Mouse (Mus musculus): ENCODE data around the gene Usp36. TPM values are rescaled to one million over a fixed set of nuclear protein-coding genes. Genes with fewer than 3 reads are reported as not detected.

Usp36 gene
- 10 to 100 TPM; 23.5 to 29.6 TPM for total RNA-seq (2021)

DNA sequence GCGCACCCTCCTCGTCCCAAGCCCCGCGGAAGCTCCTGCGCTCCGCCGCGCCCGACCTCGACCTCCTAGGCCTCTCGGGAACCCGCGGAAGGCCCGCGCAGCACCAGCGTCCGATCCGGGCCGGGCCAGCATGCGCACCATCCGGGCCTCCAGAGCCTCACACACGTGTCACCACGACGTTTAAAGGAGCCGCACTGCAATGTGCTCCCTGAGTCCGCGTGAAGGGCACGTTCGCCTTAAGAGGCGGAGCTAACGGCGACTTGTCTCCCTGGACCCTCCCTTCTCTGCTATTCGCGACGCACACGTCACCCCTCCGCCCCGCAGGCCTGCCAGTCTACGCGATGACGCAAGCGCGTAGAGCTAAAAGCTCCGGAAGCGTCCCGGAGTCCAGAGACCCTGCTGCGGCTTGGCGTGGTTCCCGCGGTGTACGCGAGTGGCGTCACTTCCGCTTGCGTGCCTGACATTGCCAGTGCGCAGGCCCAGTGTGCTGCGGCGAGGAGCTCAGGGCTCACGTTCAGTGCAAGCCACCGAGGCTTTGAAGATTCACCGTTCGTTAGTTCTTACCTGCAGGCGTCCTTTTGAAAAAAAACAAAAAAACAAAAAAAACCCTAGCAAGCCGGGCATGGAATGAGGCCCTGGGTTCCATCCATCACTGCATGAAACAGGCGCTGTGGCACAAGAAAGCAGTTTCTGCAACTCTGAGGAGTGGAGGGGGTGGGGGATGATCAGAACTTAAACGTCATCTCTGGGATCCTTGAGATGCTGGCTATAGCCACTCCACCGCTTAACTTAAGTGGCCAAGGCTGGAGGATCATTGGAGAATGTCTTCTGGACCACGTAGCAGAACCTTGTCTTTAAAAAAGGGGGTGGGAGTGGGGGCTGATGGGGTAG lies at the start of gene Usp36:
Gene Usp36, minus strand, starts transcription at position 246 of the 891 bp plus-strand sequence.
- intact Hi-C loops (cut with DNase I), result no loop called here

DNA sequence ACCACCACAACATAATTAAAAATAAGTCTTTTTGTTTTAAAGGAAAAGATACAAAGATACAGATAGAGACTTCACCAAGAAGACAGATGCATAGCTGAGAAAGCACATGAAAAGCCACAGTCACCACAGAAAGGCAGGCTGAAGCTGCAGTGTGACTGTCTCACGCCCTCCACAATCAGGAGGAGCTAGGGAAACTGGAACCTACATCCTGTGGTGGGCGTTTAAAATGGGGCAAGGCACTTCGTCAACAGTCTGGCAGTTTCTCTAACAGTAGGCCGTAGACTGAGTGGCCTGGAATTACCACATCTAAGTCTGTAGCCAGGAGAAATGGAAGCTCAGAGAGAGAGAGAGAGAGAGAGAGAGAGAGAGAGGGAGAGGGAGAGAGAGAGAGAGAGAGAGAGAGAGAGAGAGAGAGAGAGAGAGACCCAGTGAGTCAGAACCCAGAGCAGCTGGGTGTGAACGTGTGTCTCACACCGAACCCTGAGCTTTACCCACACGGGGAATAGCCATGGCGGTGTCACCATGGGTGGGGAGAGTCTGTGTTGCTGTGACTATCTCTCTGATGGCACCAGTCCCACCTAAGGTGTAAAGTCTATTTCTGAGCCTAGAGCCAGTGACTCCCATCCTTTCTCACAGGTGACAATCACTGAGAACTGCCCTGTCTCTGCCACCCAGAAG lies 47.6 kb upstream of the Usp36 start:
- intact Hi-C loops (cut with DNase I), result loop anchor here (1.0 kb wide), 1 partner anchor 10 kb away; no protein-coding TSS in a partner anchor
- peak; percentile 51 to 93 for DNase-seq (ENCODE audit: low spot score in 2 of 2)

More for the DNA sequence above, at the start of gene Usp36:
- DNase-seq (ENCODE audit: low spot score in 2 of 2), result peak; percentile 100

DNA sequence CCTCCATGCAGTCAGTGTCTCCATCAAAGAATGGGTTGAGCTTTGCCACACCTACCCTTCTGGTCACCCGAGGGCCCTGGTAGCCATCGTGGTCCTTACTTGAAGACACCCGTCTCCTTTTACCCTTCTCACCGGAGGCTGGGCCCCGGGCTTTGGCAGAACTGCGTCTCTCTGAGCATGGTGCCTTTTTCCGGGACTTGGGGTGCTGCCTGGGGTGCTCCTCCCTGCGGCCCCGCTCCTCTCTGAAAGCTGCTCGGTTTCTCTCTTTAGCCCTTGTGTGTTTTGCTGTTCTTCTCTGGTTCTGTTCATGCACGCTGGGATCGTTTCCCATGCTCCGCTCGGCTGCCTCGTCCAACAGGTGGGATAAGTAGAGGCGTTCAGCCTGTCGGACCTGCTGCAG lies 43.4 kb upstream of the Usp36 start:
- DNase-seq (ENCODE audit: low spot score in 2 of 2), result no peak
- intact Hi-C loops (cut with DNase I), result no loop called here

- DNase-seq (ENCODE audit: low spot score in 2 of 2), result no peak
- intact Hi-C loops (cut with DNase I), result no loop called here
These were observed 42.3 kb upstream of the Usp36 start for GRCm38 (mm10) chr11:118332376-118332775.

GRCm38 (mm10) chr11:118330777-118331176 lies 40.7 kb upstream of the Usp36 start:
- intact Hi-C loops (cut with DNase I), result no loop called here
- DNase-seq (ENCODE audit: low spot score in 2 of 2), result peak; percentile 56 to 85

DNA sequence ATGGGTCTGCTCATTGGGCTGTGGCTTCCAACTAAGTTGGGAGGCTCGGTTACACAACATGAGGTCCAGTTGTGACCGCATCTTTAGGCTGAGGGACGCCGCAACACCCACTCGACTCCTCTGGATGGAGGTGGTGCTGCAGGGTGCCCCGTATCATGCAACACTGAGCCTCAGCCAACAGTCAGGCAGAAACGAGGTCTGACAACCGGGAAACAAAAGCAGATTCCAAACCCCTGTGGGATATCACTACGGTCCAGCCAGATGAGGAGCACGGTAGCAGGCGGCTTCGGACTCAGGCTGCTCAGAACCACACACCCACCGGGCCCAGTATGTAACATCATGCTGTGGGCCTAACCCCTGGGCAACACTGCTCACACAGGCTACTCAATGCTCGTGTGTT lies 40.3 kb upstream of the Usp36 start:
- peak in 1 of 2 experiments; percentile 63 for DNase-seq (ENCODE audit: low spot score in 2 of 2)

DNA sequence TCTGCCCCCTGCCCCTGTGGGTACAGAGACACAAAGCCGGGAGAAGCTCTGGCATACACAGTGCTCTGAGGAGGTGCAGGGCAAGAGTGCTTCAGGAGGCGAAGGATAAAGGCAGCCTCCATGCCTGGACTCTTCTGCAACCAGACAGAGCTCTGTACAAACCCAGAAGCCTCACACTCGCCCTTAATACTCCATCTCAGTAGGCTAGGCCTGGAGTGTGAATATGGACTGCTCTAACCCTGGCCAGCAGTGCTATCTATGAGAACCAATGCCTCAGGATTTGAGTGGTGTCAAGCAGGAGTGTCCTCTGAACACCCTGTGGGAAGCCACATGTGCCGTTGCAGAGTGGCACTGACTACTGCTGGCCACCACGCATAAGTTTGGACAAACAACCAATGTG lies 38.9 kb upstream of the Usp36 start:
- no peak for DNase-seq (ENCODE audit: low spot score in 2 of 2)
- intact Hi-C loops (cut with DNase I), result no loop called here

More for the DNA sequence above, 40.3 kb upstream of the Usp36 start:
- intact Hi-C loops (cut with DNase I), result no loop called here

- intact Hi-C loops (cut with DNase I), result no loop called here
- DNase-seq (ENCODE audit: low spot score in 2 of 2), result no peak
These were observed 38.5 kb upstream of the Usp36 start for GRCm38 (mm10) chr11:118328511-118328910.

- peak; percentile 88 to 96 for DNase-seq (ENCODE audit: low spot score in 2 of 2)
- intact Hi-C loops (cut with DNase I), result loop anchor here (1.0 kb wide), 1 partner anchor 10 kb away; no protein-coding TSS in a partner anchor
These were observed 37.2 kb upstream of the Usp36 start for GRCm38 (mm10) chr11:118326991-118327971.

DNA sequence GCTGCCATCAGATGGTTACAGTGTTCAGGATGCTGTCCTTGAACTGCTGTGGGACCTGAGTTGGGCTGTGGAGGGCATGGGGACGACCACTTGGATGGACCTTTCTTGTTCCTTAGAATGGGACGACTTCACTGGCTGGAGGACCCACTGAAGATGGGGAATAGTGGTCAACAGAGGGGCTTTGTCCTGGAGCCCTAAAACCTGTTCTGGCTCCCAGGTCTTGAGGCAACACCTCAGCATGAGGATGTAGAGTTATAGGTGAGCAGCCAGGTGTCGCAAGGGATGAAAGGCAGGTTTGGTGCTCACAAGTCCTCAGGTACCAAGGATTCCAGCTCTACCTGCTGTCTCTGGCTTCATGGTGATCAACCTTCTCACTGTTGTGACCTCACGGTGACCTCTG lies 36.4 kb upstream of the Usp36 start:
- no peak for DNase-seq (ENCODE audit: low spot score in 2 of 2)
- intact Hi-C loops (cut with DNase I), result no loop called here

DNA sequence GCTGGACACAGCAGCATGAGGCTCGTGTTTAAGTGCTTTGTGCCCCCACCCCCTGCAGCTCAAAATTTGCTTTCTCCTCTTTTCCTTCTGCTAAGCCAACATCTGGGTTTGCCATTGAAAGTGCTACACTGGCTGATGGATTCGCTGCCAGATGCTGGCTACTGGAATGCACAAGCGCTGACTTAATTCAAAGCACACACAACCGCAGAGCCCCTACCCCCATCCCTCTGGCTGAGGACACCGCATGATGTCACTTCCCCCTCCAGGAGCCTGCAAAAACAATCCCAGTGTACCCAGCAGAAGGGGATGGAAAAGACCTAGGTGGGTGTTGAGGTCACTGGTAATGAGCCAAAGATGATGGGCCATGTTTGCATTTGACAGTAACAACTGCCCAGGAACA lies 34.5 kb upstream of the Usp36 start:
- DNase-seq (ENCODE audit: low spot score in 2 of 2), result no peak
- intact Hi-C loops (cut with DNase I), result no loop called here

DNA sequence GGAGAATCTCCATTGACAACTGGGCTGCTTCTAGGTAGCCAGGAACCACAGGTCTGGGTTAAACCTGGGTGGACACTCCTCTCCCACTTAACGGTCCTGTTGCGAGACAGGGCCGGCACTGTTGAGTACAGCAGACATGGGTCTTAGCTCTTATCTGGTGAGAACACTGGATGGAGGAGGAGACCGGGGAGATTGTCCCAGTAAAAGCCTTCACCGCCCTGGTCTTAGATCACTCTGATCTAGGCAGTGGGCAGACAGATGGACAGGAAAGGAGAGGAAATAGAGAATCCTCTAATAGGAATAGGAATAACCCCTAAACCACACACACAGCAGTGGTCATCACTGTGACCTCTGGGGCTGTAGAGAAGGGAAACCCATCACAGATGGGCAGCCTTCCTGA lies 33.9 kb upstream of the Usp36 start:
- intact Hi-C loops (cut with DNase I), result no loop called here
- no peak for DNase-seq (ENCODE audit: low spot score in 2 of 2)

- DNase-seq (ENCODE audit: low spot score in 2 of 2), result no peak
- intact Hi-C loops (cut with DNase I), result no loop called here
These were observed 32.6 kb upstream of the Usp36 start for GRCm38 (mm10) chr11:118322647-118323046.

- intact Hi-C loops (cut with DNase I), result no loop called here
- DNase-seq (ENCODE audit: low spot score in 2 of 2), result no peak
These were observed 31.9 kb upstream of the Usp36 start for GRCm38 (mm10) chr11:118321971-118322370.

DNA sequence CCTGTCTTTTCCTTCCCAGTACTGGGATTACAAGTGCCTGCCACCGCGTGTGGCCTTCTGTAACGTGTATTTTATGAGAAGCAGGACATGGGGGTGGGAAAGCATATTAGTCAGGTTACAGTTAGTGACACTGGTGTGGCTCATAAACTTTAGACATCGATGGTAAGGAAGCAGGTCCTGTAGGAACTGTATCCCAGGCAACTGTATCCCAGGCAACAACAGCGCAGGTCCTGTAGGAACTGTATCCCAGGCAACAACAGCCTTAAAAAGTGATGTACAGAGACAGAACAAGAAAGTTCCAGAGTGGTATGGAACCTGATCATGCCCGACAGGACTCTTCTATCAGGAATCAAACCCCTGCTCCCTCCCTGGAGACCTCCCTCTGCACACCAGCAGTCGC lies 31.5 kb upstream of the Usp36 start:
- peak; percentile 44 to 55 for DNase-seq (ENCODE audit: low spot score in 2 of 2)
- intact Hi-C loops (cut with DNase I), result no loop called here

- DNase-seq (ENCODE audit: low spot score in 2 of 2), result no peak
- intact Hi-C loops (cut with DNase I), result no loop called here
These were observed 28.6 kb upstream of the Usp36 start for GRCm38 (mm10) chr11:118318678-118319077.

GRCm38 (mm10) chr11:118317129-118317528 lies 27.1 kb upstream of the Usp36 start:
- intact Hi-C loops (cut with DNase I), result loop anchor here (1.0 to 2.0 kb wide), 2 partner anchors 38 to 62 kb away; partner anchors contain the start of gene Timp2
- DNase-seq (ENCODE audit: low spot score in 2 of 2), result peak in 1 of 2 experiments; percentile 67

DNA sequence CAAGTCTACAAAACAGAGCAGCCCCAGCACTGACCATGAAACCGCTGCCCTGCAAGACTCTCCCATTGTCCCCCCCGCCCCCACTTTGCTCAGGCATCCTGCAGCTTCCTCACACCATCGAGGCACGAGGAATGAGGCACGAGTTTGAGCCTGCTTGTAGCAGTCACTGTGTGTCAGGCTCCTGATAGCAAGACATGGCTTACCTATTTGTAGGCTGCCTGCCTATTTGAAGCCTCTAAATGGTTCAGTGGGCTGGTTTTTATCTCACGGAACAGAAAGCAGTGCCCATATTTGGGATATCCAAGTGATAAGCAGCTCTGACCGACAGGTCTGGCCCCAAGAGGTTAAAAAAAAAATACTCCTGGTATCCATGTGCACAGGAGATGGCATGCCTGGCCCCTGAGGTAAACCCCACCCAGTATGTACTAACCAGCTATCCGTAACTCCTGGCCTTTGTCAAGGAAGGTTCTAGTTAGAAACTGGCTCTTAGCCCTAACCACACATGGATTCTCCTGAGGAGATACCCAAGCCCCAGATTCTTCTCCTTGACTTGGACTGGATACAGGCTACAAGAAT lies 26.3 kb upstream of the Usp36 start:
- intact Hi-C loops (cut with DNase I), result loop anchor here (2.0 kb wide), 1 partner anchor 38 kb away; the partner anchor contains the start of gene Timp2
- no peak for DNase-seq (ENCODE audit: low spot score in 2 of 2)

GRCm38 (mm10) chr11:118312132-118312723 lies 22.2 kb upstream of the Usp36 start:
- intact Hi-C loops (cut with DNase I), result no loop called here
- DNase-seq (ENCODE audit: low spot score in 2 of 2), result no peak

Measured in left cerebral cortex, postnatal 25 days (tissue).